Mouse (Mus musculus): ENCODE measurements around the gene Tnip2. TPM values are rescaled to one million over a fixed set of nuclear protein-coding genes. Genes with fewer than 3 reads are reported as not detected.
A peak's percentile ranks its signal among the peaks of the same experiment; 100 is the strongest.

Gene Tnip2
- polyA plus RNA-seq, 1 experiment from 2014 or later: 34.4 TPM

GRCm38 (mm10) chr5:34535831-34536230 lies 22.0 kb upstream of the Tnip2 start:
- H3K4me3 ChIP-seq (replicated peaks): no peak overlapping the region
- no peaks in the 10 kb centered on the region for H3K36me3 ChIP-seq
- H3K4me2 ChIP-seq (replicated peaks): no peak overlapping the region
- H3K9me3 ChIP-seq (replicated peaks): no peaks in the 10 kb centered on the region
- no peaks in the 10 kb centered on the region for H3K27me3 ChIP-seq
- WGBS: 80% methylated on average over 7 of the region's 7 CpGs
- no peak for ATAC-seq (ENCODE audit: insufficient number of reproducible peaks, low FRiP score, low TSS enrichment, low read depth)
- H3K4me1 ChIP-seq: no peaks in the 10 kb centered on the region
- no peak overlapping the region for H3K9ac ChIP-seq
- no peak overlapping the region for H3K27ac ChIP-seq (replicated peaks)

GRCm38 (mm10) chr5:34534776-34535581 lies 21.2 kb upstream of the Tnip2 start:
- H3K4me1 ChIP-seq: 0 out of 2 replicates have a peak, but pooled peaks cover 2% of the 10 kb centered on the region
- H3K27me3 ChIP-seq: no peaks in the 10 kb centered on the region
- H3K27ac ChIP-seq (replicated peaks): no peak overlapping the region
- H3K4me2 ChIP-seq (replicated peaks): no peak overlapping the region
- H3K4me3 ChIP-seq (replicated peaks): no peak overlapping the region
- no peak for ATAC-seq (ENCODE audit: insufficient number of reproducible peaks, low FRiP score, low TSS enrichment, low read depth)
- WGBS: 80% methylated on average over 5 of the region's 5 CpGs
- no peak overlapping the region for H3K9ac ChIP-seq
- H3K9me3 ChIP-seq (replicated peaks): no peaks in the 10 kb centered on the region
- H3K36me3 ChIP-seq: no peaks in the 10 kb centered on the region

- Histone ChIP-seq H3K4me2 (replicated peaks) (no peak overlapping the region), H3K36me3 (no peaks in the 10 kb centered on the region), H3K27me3 (no peaks in the 10 kb centered on the region), H3K4me1 (peaks cover 7% of the 10 kb centered on the region; the same call in 1 of the 2 replicates), H3K9ac (no peak overlapping the region), H3K9me3 (replicated peaks) (no peaks in the 10 kb centered on the region), H3K27ac (replicated peaks) (no peak overlapping the region), H3K4me3 (replicated peaks) (no peak overlapping the region)
- 68% methylated on average over 3 of the region's 3 CpGs for WGBS
- ATAC-seq (ENCODE audit: insufficient number of reproducible peaks, low FRiP score, low TSS enrichment, low read depth): no peak
Measured at GRCm38 (mm10) chr5:34533820-34534219, 20.0 kb upstream of the Tnip2 start.

GRCm38 (mm10) chr5:34533066-34533465 lies 19.3 kb upstream of the Tnip2 start:
- Histone ChIP-seq H3K36me3 (no peaks in the 10 kb centered on the region), H3K4me1 (peaks cover 7% of the 10 kb centered on the region; the same call in 1 of the 2 replicates), H3K9me3 (replicated peaks) (no peaks in the 10 kb centered on the region), H3K9ac (no peak overlapping the region), H3K4me2 (replicated peaks) (no peak overlapping the region), H3K27ac (replicated peaks) (no peak overlapping the region), H3K27me3 (no peaks in the 10 kb centered on the region), H3K4me3 (replicated peaks) (no peak overlapping the region)
- no peak for ATAC-seq (ENCODE audit: insufficient number of reproducible peaks, low FRiP score, low TSS enrichment, low read depth)
- 68% methylated on average over 5 of the region's 5 CpGs for WGBS

GRCm38 (mm10) chr5:34530687-34531086 lies 16.9 kb upstream of the Tnip2 start:
- WGBS: 43% methylated on average over 4 of the region's 4 CpGs
- no peaks in the 10 kb centered on the region for H3K36me3 ChIP-seq
- no peaks in the 10 kb centered on the region for H3K9me3 ChIP-seq (replicated peaks)
- no peak overlapping the region for H3K4me3 ChIP-seq (replicated peaks)
- H3K4me1 ChIP-seq: peaks cover 15% of the 10 kb centered on the region; the same call in 1 of the 2 replicates
- no peaks in the 10 kb centered on the region for H3K27me3 ChIP-seq
- no peak overlapping the region for H3K4me2 ChIP-seq (replicated peaks)
- no peak overlapping the region for H3K27ac ChIP-seq (replicated peaks)
- no peak for ATAC-seq (ENCODE audit: insufficient number of reproducible peaks, low FRiP score, low TSS enrichment, low read depth)
- H3K9ac ChIP-seq: no peak overlapping the region

GRCm38 (mm10) chr5:34530116-34530515 lies 16.3 kb upstream of the Tnip2 start:
- Histone ChIP-seq H3K9me3 (replicated peaks) (no peaks in the 10 kb centered on the region), H3K27me3 (no peaks in the 10 kb centered on the region), H3K4me2 (replicated peaks) (no peak overlapping the region), H3K9ac (no peak overlapping the region), H3K4me3 (replicated peaks) (no peak overlapping the region), H3K27ac (replicated peaks) (no peak overlapping the region), H3K4me1 (peaks cover 15% of the 10 kb centered on the region; the same call in 1 of the 2 replicates), H3K36me3 (no peaks in the 10 kb centered on the region)
- ATAC-seq (ENCODE audit: insufficient number of reproducible peaks, low FRiP score, low TSS enrichment, low read depth): no peak
- 62% methylated on average over 5 of the region's 5 CpGs for WGBS

- no peak overlapping the region for H3K27ac ChIP-seq (replicated peaks)
- H3K4me2 ChIP-seq (replicated peaks): no peak overlapping the region
- 55% methylated on average over 5 of the region's 5 CpGs for WGBS
- H3K9me3 ChIP-seq (replicated peaks): no peaks in the 10 kb centered on the region
- no peak overlapping the region for H3K9ac ChIP-seq
- H3K4me1 ChIP-seq: peaks cover 15% of the 10 kb centered on the region; the same call in 1 of the 2 replicates
- ATAC-seq (ENCODE audit: insufficient number of reproducible peaks, low FRiP score, low TSS enrichment, low read depth): no peak
- H3K4me3 ChIP-seq (replicated peaks): no peak overlapping the region
- H3K36me3 ChIP-seq: no peaks in the 10 kb centered on the region
- no peaks in the 10 kb centered on the region for H3K27me3 ChIP-seq
Measured at GRCm38 (mm10) chr5:34528724-34529123, 14.9 kb upstream of the Tnip2 start.

- Histone ChIP-seq H3K4me1 (peaks cover 15% of the 10 kb centered on the region; the same call in 1 of the 2 replicates), H3K27me3 (no peaks in the 10 kb centered on the region), H3K27ac (replicated peaks) (no peak overlapping the region), H3K4me3 (replicated peaks) (no peak overlapping the region), H3K4me2 (replicated peaks) (no peak overlapping the region), H3K9me3 (replicated peaks) (no peaks in the 10 kb centered on the region), H3K36me3 (no peaks in the 10 kb centered on the region), H3K9ac (no peak overlapping the region)
- ATAC-seq (ENCODE audit: insufficient number of reproducible peaks, low FRiP score, low TSS enrichment, low read depth): no peak
- 85% methylated on average over 2 of the region's 2 CpGs for WGBS
Measured at GRCm38 (mm10) chr5:34527352-34527751, 13.6 kb upstream of the Tnip2 start.

- H3K9ac ChIP-seq: no peak overlapping the region
- H3K27me3 ChIP-seq: no peaks in the 10 kb centered on the region
- ATAC-seq (ENCODE audit: insufficient number of reproducible peaks, low FRiP score, low TSS enrichment, low read depth): no peak
- H3K36me3 ChIP-seq: no peaks in the 10 kb centered on the region
- WGBS: 42% methylated on average over 5 of the region's 5 CpGs
- peak overlapping the region; percentile 59 for H3K4me3 ChIP-seq (replicated peaks)
- peak overlapping the region; percentile 81; the same call in 1 of the 2 replicates for H3K4me2 ChIP-seq (replicated peaks)
- no peaks in the 10 kb centered on the region for H3K9me3 ChIP-seq (replicated peaks)
- H3K27ac ChIP-seq (replicated peaks): 0 out of 2 replicates have a peak overlapping the region, but pooled peaks have one; percentile 36
- H3K4me1 ChIP-seq: peaks cover 15% of the 10 kb centered on the region; the same call in 1 of the 2 replicates
Measured at GRCm38 (mm10) chr5:34526477-34526775, 12.6 kb upstream of the Tnip2 start.

- Histone ChIP-seq H3K27ac (replicated peaks) (peak within 1 kb of the TSS; percentile 36; the same call in 1 of the 2 replicates), H3K9ac (0 out of 2 replicates have a peak within 1 kb of the TSS, but pooled peaks have one; percentile 21), H3K9me3 (replicated peaks) (no peaks in the 10 kb centered on the region), H3K4me2 (replicated peaks) (peak within 1 kb of the TSS; percentile 81), H3K36me3 (no peaks in the 10 kb centered on the region), H3K4me1 (peaks cover 15% of the 10 kb centered on the region; the same call in 1 of the 2 replicates), H3K4me3 (replicated peaks) (peak within 1 kb of the TSS; percentile 59), H3K27me3 (no peaks in the 10 kb centered on the region)
- WGBS: 3% methylated on average over 38 of the region's 38 CpGs
- ATAC-seq (ENCODE audit: insufficient number of reproducible peaks, low FRiP score, low TSS enrichment, low read depth): peak; percentile 90
Measured at GRCm38 (mm10) chr5:34525663-34526476, 12.1 kb upstream of the Tnip2 start, which contains the start of gene Sh3bp2. Gene Sh3bp2 (plus strand): TSS chr5:34525838.

GRCm38 (mm10) chr5:34524511-34524910 lies 10.7 kb upstream of the Tnip2 start:
- Histone ChIP-seq H3K9ac (no peak overlapping the region), H3K27ac (replicated peaks) (no peak overlapping the region), H3K27me3 (no peaks in the 10 kb centered on the region), H3K4me1 (peaks cover 16% of the 10 kb centered on the region; the same call in 1 of the 2 replicates), H3K36me3 (no peaks in the 10 kb centered on the region), H3K9me3 (replicated peaks) (no peaks in the 10 kb centered on the region), H3K4me3 (replicated peaks) (no peak overlapping the region), H3K4me2 (replicated peaks) (no peak overlapping the region)
- no peak for ATAC-seq (ENCODE audit: insufficient number of reproducible peaks, low FRiP score, low TSS enrichment, low read depth)

Data from embryonic facial prominence, embryonic 15.5 days (tissue).